Mouse (Mus musculus) frontal cortex, postnatal 14 days (tissue): ENCODE measurements at regions not wholly inside any gene's neighbourhood (a gene's known extent, or its start where the extent isn't known, plus 50 kb on each side); places are given as distances from the start of the nearest gene placed in this dataset.
"Not testable (repeated sequence)": the region's sequence is repeated elsewhere in the genome, so short reads cannot be mapped to it uniquely, and the experiment has no call there.

ENCODE experiments used
- DNase-seq, 2 experiments: peaks; one replicate each; pipeline ENCODE4 v3.0.0; 2022; ENCODE audit warnings: low spot score in 2 of 2

DNA sequence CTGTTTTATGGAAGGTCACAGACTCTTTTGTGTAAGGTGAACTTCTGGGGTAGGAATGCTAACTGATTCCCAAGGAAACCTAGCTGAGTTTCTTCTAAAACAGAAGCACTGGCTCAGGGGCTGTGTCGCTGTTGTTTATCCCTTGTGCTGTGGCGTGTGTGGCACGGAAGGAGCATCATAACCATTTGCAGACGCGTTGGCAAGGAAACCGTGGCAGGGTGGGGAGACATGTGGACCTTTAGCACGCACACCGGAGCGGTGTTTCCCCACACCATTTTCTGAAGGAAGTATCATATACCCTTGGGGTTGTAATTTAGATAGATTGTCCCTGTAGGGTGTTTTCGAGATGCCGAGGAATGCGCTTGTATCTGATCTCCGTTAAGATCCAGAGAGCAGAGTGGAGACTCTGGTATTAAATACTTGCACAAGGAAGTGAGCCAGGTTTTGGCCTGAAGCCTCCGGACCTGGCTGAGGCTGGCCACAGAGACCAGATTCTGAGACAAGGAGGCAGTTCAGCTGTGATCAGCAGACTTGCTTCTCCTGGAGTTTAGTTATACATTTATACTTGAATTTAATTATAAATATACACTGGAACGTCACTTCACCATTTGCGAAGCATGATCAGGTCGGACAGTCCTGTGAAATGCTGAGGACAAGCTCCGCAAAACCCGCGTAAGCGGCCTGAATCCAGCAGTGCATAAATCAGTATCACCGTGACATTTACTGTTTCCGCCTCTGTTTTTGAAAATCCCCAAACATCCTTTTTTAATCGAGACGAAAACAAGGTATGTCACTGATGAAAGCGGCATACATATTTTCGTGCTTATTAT lies 84.5 kb upstream of the Adgrl2 start:
- DNase-seq = no peak

DNA sequence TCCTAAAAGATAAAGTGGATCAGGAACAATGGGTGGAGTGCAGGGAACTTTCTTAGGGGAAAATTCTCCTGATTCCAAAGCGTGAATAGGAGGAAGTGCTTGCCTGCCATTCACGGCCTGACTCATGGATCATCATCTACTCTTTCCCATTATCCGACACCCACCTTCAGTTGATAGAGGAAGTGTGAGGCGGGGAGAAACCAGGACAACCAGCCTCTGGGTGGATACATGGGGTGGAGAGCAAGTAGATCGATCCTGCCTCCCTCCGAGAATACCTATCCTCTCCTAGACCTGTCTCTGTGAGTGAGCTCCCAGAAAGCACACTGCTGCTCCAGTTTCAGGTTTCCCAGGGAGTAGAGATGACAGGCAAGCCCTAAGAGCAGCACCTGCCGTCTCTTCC lies 79.8 kb upstream of the Adgrl2 start:
- DNase-seq = no peak

- no peak for DNase-seq
Measured at GRCm38 (mm10) chr3:149069436-149069835, 79.1 kb upstream of the Adgrl2 start.

- DNase-seq = no peak
Measured at GRCm38 (mm10) chr3:149068821-149069220, 78.5 kb upstream of the Adgrl2 start.

GRCm38 (mm10) chr3:149067758-149068157 lies 77.4 kb upstream of the Adgrl2 start:
- DNase-seq = no peak

- no peak for DNase-seq
Measured at GRCm38 (mm10) chr3:149055077-149055476, 64.7 kb upstream of the Adgrl2 start.

DNA sequence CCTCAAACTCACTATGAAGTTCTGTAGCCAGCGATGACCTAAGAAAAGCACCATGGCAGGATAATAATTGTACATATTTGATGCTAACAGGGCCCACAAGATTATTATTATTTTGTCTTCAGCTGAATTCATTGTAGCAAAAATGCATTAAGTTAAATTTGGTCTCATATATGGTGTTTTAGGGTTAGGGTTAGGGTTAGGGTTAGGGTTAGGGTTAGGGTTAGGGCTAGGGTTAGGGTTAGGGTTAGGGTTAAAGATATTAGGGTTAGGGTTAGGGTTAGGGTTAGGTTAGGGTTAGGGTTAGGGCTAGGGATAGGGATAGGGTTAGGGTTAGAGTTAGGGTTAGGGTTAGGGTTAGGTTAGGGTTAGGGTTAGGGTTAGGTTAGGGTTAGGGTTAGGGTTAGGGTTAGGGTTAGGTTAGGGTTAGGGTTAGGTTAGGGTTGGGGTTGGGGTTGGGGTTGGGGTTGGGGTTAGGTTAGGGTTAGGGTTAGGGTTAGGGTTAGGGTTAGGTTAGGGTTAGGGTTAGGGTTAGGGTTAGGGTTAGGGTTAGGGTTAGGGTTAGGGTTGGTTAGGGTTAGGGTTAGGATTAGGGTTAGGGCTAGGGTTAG lies 62.0 kb upstream of the Adgrl2 start:
- DNase-seq = not testable (repeated sequence)

DNA sequence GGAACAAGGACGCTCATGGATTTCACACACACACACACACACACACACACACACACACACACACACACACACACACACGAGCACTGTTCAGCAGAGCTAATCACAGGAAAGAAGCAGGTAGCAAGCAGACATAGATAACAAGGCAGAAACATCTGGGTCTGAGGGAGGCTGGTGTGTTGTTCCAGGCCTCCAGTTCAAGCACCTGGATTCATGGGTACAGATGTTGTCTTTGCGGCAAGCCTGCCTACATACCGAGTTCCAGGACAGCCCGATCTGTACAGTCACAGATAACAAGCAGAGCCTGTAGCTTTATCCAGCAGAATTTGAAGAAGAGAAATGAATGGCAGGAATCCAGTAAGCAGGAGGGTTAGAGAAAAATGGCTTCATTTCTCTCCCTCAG lies 55.0 kb upstream of the Adgrl2 start:
- no peak for DNase-seq

DNA sequence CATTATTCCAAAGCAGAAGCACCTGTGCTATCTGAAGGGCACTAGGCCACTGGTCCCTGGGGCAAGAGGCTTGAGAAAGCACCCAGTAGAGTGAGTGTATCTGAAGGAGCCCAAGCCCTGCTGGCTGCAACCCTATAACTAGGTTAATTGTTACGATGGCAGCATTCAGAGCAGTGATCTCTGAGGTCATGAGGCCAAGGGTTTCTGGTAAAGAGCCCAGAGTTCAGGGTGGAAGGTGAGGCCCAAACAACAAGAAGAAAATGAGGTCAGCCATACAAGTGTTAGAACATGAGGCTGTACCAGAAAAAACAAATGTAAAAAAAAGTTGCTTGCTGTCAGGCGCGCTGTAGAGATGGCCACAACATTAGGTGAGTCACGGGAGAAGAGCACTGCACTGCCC lies 53.5 kb upstream of the Adgrl2 start:
- DNase-seq = no peak

DNA sequence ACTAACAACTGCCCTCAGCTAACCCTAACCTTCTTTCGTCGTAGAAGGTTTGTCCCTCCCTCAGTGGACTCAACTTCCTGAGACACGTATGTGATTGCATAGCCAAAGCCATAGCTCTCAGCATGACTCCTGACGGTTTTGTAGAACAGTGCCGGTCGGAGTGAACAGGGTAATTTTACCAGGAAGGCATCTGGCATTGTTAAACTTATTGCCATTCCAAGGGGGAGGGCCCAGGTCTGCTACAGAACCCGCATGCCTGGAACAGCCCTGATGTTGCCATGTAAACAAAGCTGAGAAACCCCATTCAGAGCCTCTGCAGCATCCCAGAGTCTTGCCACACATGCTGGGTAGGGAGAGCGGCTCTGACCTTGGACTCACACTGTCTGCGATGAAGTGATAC lies 52.2 kb upstream of the Adgrl2 start:
- no peak for DNase-seq

DNA sequence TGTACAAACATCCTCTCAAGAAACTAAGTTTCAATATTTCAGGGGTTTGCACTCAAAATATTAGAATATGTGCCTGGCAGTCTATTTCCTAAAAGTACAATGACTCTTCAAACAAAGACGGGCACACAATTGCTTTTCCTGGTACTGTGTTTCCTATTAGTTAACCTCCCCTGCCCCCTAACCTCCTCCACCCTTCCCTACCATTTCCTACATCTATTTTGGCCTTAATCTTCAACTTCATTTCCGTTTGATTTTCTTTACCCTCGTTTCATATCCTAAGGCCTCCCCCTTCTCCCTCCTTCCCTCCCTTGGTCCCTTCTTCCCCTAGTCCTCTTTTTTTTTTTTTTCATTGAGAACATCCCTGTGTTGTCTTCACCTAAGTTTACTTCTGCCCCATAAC lies 50.8 kb upstream of the Adgrl2 start:
- DNase-seq = no peak
